Mouse (Mus musculus) CH12F3 (cell line): Measurements from ENCODE around the gene Gm4869.
"Not testable (repeated sequence)": the region's sequence is repeated elsewhere in the genome, so short reads cannot be mapped to it uniquely, and the experiment has no call there.

Experiments used
- in situ Hi-C: fragments of 300-500 bp; cut with MboI; formaldehyde crosslinking; loops from 2 replicates; pipeline ENCODE4 v1.14.3; 2020; ENCODE audit warnings: low sequenced_read_pairs

Gm4869 gene

DNA sequence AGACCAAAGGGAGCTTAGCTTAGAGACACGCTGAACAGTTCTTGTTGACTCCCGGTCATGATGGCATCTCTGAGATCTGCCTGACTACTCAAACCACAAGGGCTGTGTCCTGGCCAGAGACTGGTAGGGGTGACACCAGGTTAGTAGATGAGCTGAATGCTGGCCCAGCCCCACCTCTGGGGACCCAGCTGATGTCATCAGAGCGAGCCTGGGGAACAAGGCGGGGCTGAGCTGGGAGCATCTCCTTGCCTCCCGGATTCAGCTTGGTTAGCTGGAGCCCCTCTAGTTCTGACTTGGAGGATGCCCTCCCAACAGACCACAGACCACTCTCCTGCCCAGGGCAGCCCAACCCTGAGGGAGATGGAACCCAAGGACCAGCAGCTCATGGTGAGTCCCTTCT is at the start of gene Gm4869:
TSS of gene Gm4869 (plus strand) at position 301 of the 400 bp plus-strand sequence.
- in situ Hi-C loops = no loop called here

GRCm38 (mm10) chr5:140396166-140396940 is 49.1 kb upstream of the Gm4869 start:
- in situ Hi-C loops = loop anchor here (10.0 kb wide), 1 partner anchor 52 kb away; no protein-coding TSS in a partner anchor

DNA sequence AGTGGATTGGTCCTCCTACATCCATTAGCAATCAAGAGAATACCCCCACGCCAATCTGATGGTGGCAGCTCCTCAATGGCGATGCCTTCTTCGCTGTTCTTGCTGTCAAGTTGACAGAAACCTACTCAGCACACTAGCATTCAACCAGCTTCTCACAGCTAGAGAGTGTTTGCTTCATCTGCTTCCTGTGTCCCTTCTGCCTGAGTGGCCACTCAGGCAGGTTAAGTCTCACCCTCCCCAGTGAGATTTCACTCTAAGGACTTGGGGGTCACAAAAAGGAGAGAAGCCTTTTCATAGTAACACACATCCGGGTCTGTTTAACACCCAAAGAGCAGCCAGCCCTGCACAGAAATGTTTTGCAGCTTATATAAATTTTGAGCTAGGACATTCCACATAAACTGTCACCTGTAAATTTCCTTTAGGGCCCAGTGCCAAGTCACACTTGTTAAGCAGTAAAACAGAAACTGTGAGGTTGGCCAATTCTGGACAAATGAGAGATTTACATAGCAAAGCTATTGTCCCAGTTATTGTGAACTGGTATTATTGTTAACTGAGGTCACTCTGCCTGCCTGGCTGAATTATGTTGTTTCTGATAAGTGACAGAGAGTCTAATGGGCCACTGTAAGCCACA is 42.7 kb upstream of the Gm4869 start:
- in situ Hi-C loops = no loop called here

GRCm38 (mm10) chr5:140405126-140405525 is 40.3 kb upstream of the Gm4869 start:
- in situ Hi-C loops = no loop called here

DNA sequence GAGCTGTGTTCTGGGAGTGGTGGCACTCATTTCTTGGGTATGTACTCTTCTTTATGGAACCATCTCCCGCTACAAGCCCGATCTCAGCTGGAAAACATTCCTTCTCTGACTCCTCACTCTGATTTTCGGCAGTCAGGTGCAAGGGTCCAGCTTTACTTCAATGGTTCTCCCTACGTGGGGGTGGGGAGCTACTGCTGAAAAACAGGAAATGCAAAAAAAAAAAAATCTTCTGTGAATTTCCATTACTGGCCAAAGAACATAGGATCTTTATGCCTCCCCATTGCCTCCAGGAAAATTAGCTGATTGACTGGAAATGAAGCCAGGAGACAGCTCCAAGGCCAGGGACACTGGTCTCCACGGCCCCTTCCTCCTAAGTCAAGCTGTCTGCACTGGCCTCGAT is 38.8 kb upstream of the Gm4869 start:
- in situ Hi-C loops = no loop called here

DNA sequence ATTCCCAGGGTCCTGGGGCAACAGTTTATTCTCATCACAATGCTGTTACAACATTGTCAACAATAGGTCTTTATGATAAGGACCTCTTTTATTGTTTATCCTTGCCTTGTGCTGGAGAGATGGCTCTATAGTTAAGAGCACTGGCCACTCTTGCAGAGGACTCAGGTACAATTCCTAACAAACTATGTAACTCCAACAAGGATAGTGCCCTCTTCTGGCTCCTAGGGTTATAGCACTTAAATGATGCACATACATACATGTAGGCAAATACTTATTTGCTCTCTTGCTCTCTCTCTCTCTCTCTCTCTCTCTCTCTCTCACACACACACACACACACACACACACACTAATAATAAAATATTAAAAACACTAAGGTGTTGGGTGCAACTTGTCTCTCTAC is 36.6 kb upstream of the Gm4869 start:
- in situ Hi-C loops = no loop called here

DNA sequence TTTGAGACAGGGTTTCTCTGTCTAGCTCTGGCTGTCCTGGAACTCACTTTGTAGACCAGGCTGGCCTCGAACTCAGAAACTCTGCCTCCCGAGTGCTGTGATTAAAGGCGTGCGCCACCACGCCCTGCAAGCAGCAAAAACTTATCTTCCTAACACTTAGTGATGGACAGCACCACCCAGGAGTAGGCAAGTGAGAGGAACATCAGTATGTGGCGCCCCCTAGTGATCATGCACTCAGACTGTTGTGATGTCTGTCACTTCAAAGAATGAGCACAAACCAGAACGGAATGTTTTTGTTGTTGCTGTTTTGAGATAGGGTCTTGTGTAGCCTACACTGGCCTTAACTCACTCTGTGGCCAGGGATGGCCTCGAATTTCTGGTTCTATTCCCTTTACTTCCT is 34.1 kb upstream of the Gm4869 start:
- in situ Hi-C loops = no loop called here

DNA sequence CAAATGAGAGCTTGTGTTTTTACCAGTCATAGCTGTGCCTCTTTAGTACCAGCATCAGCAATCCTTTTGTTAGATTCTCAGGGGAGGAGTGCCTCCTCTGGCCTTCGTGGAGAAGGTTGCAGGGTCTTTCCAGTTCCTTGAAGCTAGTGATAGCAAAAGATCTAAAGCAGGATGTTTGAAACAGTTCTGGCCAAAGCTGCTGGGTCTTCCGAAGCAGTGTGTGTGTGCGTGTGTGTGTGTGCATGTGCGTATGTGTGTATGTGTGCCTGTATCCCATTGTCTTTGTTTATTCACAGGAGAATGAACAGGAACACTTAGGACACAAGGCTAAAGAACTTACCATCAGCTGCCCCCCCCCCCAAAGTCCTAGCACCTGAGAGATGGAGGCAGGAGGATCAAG is 30.8 kb upstream of the Gm4869 start:
- in situ Hi-C loops = no loop called here

GRCm38 (mm10) chr5:140418106-140418488 is 27.3 kb upstream of the Gm4869 start:
- in situ Hi-C loops = no loop called here

GRCm38 (mm10) chr5:140418489-140419441 is 26.7 kb upstream of the Gm4869 start, which contains the start of gene Eif3b:
Gene Eif3b, plus strand, starts transcription at chr5:140419328.
- in situ Hi-C loops = no loop called here

- in situ Hi-C loops = no loop called here
Measured at GRCm38 (mm10) chr5:140419442-140420080, 25.9 kb upstream of the Gm4869 start.

GRCm38 (mm10) chr5:140420616-140421015 is 24.8 kb upstream of the Gm4869 start:
- in situ Hi-C loops = no loop called here

GRCm38 (mm10) chr5:140425016-140425783 is 20.2 kb upstream of the Gm4869 start:
- in situ Hi-C loops = no loop called here

DNA sequence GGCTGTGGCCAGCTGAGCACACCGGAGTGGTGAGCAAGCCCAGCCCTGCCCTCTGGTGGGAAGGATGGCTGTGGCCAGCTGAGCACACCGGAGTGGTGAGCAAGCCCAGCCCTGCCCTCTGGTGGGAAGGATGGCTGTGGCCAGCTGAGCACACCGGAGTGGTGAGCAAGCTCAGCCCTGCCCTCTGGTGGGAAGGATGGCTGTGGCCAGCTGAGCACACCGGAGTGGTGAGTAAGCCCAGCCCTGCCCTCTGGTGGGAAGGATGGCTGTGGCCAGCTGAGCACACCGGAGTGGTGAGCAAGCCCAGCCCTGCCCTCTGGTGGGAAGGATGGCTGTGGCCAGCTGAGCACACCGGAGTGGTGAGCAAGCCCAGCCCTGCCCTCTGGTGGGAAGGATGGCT is 6.3 kb upstream of the Gm4869 start:
- in situ Hi-C loops = not testable (repeated sequence)

DNA sequence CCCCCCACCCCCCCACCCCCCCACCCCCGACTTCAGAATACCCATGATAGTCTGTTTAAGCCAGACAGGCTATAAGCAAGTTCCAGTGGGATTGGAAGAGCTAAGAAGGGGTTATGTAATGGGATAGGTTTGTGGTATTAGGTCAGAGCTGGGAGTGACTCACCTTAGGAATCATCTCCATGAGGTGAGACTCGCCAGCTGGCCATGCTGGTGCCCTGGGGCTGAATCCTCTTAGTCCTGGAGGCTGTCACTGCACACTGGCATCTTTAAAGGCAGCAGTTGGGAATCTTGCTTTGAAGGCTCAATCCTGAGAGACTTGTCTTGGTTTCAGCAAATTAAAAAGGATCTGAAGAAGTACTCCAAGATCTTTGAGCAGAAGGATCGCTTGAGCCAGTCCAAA is 4.0 kb upstream of the Gm4869 start:
- in situ Hi-C loops = no loop called here

DNA sequence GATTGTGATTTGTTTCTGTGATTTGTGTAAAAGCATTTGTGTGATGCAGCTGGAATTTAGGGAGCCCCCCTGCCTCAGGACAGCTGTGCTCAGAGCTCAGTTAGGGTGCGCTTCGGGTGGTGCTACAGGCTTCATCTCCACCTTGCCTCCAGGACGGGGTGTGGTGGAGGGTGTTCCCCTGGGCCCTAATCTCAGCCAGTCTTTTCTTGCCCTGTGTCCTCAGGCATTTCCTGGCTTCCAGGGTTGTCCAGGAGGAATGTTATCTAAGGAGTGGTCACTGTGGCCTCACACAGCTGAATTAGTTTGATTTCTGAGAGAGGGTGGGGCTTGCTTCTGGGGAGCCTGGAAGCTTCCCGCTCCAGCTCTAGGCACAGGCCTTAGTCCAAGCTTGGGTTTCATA is 1.4 kb upstream of the Gm4869 start:
- in situ Hi-C loops = no loop called here

DNA sequence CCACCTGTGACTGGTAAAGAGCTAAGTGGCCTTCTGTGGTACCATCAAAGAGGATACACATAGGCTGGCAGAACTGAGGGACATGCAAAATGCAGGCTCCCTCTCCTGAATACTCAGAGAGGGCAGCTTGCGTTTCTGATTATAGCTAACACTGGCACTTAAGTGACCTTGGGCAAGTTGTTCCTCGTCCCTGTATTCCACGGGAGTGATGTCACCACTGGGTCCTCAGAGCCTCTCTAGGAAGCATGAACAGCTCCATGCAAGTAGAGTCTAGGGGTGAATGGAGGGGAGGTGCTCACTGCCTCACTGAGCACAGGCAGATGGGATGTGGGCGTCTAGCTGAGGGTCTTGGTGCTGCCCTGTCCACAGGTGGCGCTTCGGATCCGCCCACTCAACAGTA is 609 bp downstream of the Gm4869 start:
- in situ Hi-C loops = no loop called here

- in situ Hi-C loops = no loop called here
Measured at GRCm38 (mm10) chr5:140454488-140454887, 9.0 kb downstream of the Gm4869 start.

- in situ Hi-C loops = no loop called here
Measured at GRCm38 (mm10) chr5:140455466-140455865, 10.0 kb downstream of the Gm4869 start.

- in situ Hi-C loops = no loop called here
Measured at GRCm38 (mm10) chr5:140461476-140461875, 16.0 kb downstream of the Gm4869 start.
